Mouse (Mus musculus) hindbrain, postnatal 0 days (tissue): ENCODE measurements around the gene Zcchc9. TPM values are rescaled to one million over a fixed set of nuclear protein-coding genes. Genes with fewer than 3 reads are reported as not detected.

Source experiments
- ATAC-seq: fragments of 200-750 bp; cut with Nextera tagmentation; 2 replicates; pipeline ENCODE4 v1.8.0; 2017; ENCODE audit warnings: mild to moderate bottlenecking, moderate TSS enrichment, moderate library complexity
- DNase-seq: peaks from one replicate; pipeline ENCODE4 v3.0.0-alpha.2; 2015; ENCODE audit warnings: low spot score
- H3K27ac ChIP-seq: fragments of 300-500 bp; sonication (generic); 2 replicates; pipeline ENCODE4 v1.5.1; 2014; ENCODE audit warnings: mild to moderate bottlenecking
- H3K27me3 ChIP-seq: fragments of 300-500 bp; sonication (generic); 2 replicates; pipeline ENCODE4 v1.6.1; 2014; ENCODE audit warnings: low read length, mixed read lengths; ENCODE audit not compliant: insufficient read depth
- H3K36me3 ChIP-seq: fragments of 300-500 bp; sonication (generic); 2 replicates; pipeline ENCODE4 v1.6.1; 2014; ENCODE audit warnings: low read length, mixed read lengths; ENCODE audit not compliant: insufficient read depth
- H3K4me1 ChIP-seq: fragments of 300-500 bp; sonication (generic); 2 replicates; pipeline ENCODE4 v1.6.1; 2014; ENCODE audit warnings: antibody characterized with exemption, low read length, mixed read lengths; ENCODE audit not compliant: insufficient read depth
- H3K4me2 ChIP-seq: fragments of 300-500 bp; sonication (generic); 2 replicates; pipeline ENCODE4 v1.6.1; 2014; ENCODE audit warnings: low read depth, mild to moderate bottlenecking, low read length, moderate library complexity, mixed read lengths
- H3K4me3 ChIP-seq: fragments of 300-500 bp; sonication (generic); 2 replicates; pipeline ENCODE4 v1.5.1; 2014; ENCODE audit warnings: low read length
- H3K9ac ChIP-seq: fragments of 300-500 bp; sonication (generic); replicated peaks from 2 replicates; pipeline ENCODE4 v1.6.1; 2014; ENCODE audit warnings: mild to moderate bottlenecking, low read length, moderate library complexity, mixed read lengths
- H3K9me3 ChIP-seq: fragments of 300-500 bp; sonication (generic); 2 replicates; pipeline ENCODE4 v1.6.1; 2016; ENCODE audit warnings: low read length, mixed read lengths
- CTCF ChIP-seq: IDR thresholded peaks from 2 replicates; pipeline ENCODE4 v1.5.1; 2016; ENCODE audit warnings: antibody characterized with exemption, control low read depth, low read depth
- WGBS: fragments of 180-500 bp; shearing (Covaris S2); extraction: QIAGEN DNeasy Blood & Tissue Kit; methylation state at CpG from one replicate; pipeline ENCODE4 v1.1.7; 2014; 5-methylcytosine and 5-hydroxymethylcytosine counted together
- microRNA-seq, 2 experiments: library from miRNA; unstranded; fragments of <30 nt; microRNA quantifications; one replicate each; pipeline ENCODE4; 2016
- polyA plus RNA-seq: library from polyadenylated mRNA; unstranded; fragments of >200 nt; fragmentation: Nextera tagmentation; extraction: Ambion mirVana; gene quantifications from 2 replicates; pipeline ENCODE4 v1.2.1, GENCODE M21; 2015
- total RNA-seq: library from RNA; depleted of rRNA; stranded (reverse); fragments of >200 nt; gene quantifications from 2 replicates; pipeline ENCODE4 v1.2.3, GENCODE M21; 2014; rRNA removed

The Zcchc9 gene
- total and polyA plus RNA-seq, 2 experiments from 2014 or later = 6.7 to 15.1 TPM

DNA sequence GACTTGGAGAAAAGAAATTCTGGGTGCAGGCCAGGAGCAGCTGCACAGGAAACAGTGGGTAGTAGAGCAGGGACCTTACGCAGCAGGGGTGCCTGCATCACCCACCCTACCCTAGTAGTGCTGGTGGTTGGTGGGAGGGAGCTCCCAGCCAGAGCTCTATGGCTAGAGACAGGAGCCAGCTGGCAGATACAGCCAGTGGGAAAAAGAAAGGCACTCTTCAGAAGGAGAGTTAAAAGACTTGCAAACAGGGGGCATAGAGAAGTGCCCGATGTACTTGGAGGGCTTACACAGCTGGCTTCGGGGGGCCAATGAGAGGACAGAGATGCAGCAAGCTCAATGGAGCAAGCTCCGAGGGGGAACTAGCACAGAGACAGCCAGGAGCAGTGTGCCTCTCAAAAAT is 53.8 kb downstream of the Zcchc9 start:
- no peak for TF ChIP-seq CTCF

DNA sequence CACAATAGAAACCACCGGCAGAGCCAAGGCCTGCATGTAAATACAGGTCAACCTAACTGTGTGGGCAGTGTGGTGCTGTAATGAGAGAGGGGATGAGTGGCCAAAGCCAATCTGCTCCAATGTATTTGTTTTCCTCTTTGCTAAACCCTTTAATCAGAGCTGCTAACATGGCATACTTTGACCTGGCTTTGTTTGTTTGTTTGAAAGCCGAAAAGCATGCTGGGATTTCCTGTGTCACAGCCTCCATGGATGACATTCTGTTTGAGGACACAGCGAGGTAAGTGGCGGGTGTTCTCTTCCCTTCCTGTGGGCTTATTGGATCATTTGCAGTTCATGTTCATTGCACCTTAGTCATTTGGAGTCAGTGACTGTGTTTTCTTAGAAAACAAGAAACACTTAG is 57.5 kb downstream of the Zcchc9 start:
- no peak for DNase-seq
- no peaks in the 10 kb centered on the region for H3K9me3 ChIP-seq
- no peak for TF ChIP-seq CTCF
- no peak overlapping the region for H3K4me3 ChIP-seq
- H3K27ac ChIP-seq = no peak overlapping the region
- H3K36me3 ChIP-seq = no peaks in the 10 kb centered on the region
- H3K4me1 ChIP-seq = no peaks in the 10 kb centered on the region
- H3K27me3 ChIP-seq = no peaks in the 10 kb centered on the region
- no peak for ATAC-seq
- 78% methylated on average over 4 of the region's 4 CpGs for WGBS
- H3K4me2 ChIP-seq = no peak overlapping the region
- no peak overlapping the region for H3K9ac ChIP-seq

More for the DNA sequence above, 53.8 kb downstream of the Zcchc9 start:
- no peak overlapping the region for H3K9ac ChIP-seq
- no peak overlapping the region for H3K27ac ChIP-seq
- no peaks in the 10 kb centered on the region for H3K36me3 ChIP-seq
- H3K27me3 ChIP-seq = no peaks in the 10 kb centered on the region
- DNase-seq (peak; percentile 39), ATAC-seq (peak; percentile 76; the same call in 1 of the 2 replicates)
- 25% methylated on average over 4 of the region's 4 CpGs for WGBS
- H3K4me1 ChIP-seq = no peaks in the 10 kb centered on the region
- H3K4me3 ChIP-seq = no peak overlapping the region
- no peaks in the 10 kb centered on the region for H3K9me3 ChIP-seq
- H3K4me2 ChIP-seq = no peak overlapping the region

DNA sequence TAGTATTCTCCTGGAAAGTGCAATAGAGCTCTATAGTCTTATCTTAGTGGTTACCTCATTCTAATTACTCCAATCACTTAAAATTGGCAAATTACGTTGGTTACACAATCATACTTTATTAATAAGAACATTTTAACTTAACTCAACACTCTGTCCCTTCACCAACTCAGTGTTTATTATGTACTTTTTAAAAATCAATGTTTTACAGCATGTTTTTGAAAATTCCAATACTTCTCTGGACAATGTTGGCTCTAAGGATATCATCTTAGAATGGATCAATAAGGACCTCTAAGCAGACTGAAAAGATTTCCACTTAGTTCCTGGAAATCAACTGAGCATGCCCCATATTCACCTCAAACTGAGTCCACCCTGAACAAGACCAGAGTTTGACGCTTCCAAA is 59.1 kb downstream of the Zcchc9 start:
- 90% methylated on average over 2 of the region's 2 CpGs for WGBS
- DNase-seq = no peak
- no peak for TF ChIP-seq CTCF

More for the DNA sequence above, 59.1 kb downstream of the Zcchc9 start:
- Histone ChIP-seq H3K27ac (no peak overlapping the region), H3K4me2 (no peak overlapping the region), H3K9me3 (no peaks in the 10 kb centered on the region), H3K4me3 (no peak overlapping the region), H3K36me3 (no peaks in the 10 kb centered on the region), H3K27me3 (no peaks in the 10 kb centered on the region), H3K4me1 (no peaks in the 10 kb centered on the region), H3K9ac (no peak overlapping the region)
- no peak for ATAC-seq

Small RNA genes within 50 kb of the gene (microRNA-seq; reads per million reads assigned to microRNA genes)
- gene Gm27656 = 0 reads per million in 2 experiments

Other genes starting within 250 kb of the Zcchc9 start
- 0.16 TPM in 1 of 2 replicates, not detected in the other for gene Acot12, start 66.2 kb downstream of the Zcchc9 start, total RNA-seq
- gene Acot12, start 66.2 kb downstream of the Zcchc9 start, polyA plus RNA-seq = 0.55 and 0.96 TPM in 2 replicates
- 2.3 TPM in 1 of 2 replicates, not detected in the other for gene Ckmt2, start 69.2 kb upstream of the Zcchc9 start, total RNA-seq
- gene Ckmt2, start 69.2 kb upstream of the Zcchc9 start, polyA plus RNA-seq = 0.11 and 0.19 TPM in 2 replicates